Mouse (Mus musculus) T-helper 2 cell (primary cell): ENCODE measurements around the gene Sh3gl2.

Source experiments
- in situ Hi-C: fragments of 300-600 bp; cut with MboI, MseI; formaldehyde crosslinking; loops from one replicate; pipeline ENCODE4 v1.15.1; 2025; ENCODE audit warnings: high pct_unique_total_duplicates

The Sh3gl2 gene

DNA sequence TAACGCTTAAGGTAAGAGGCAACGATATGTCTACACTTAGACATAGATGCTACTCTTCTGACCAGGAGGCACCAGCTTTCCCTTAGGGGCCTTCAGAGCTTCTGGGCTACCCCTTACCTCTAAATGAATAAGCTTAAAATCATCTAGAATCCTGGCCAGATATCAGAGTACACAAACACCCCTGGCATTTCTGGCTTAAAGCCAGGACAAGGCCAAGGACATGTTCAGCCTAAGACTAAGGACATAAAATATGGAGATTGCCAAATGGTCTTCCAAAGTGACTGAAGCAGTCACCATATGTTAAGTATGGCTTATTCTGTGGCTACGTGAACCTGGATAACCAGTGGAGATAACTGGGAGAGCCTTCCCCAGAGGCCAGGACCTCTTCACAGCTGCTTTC, 211.5 kb downstream of the Sh3gl2 start:
- in situ Hi-C loops, result no loop called here

DNA sequence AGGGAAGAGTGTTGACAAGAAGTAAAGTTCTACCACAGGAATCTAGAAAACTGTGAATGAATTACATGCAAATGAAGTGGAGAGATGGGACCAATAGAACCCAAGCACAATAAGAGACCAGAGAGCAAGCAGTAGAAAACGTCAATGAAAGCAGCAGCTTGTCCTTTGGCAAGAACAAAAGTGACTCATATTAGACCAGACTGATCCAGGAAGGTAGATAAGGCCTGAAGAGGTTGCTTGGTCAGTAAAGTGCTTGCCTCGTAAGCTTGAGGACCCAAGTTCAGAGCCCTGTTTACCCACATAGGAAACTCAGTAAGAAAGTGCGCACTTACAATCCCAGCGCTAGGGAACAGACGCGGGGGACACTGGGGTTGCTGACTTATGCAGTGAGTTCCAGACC, 215.5 kb downstream of the Sh3gl2 start:
- in situ Hi-C loops, result no loop called here

DNA sequence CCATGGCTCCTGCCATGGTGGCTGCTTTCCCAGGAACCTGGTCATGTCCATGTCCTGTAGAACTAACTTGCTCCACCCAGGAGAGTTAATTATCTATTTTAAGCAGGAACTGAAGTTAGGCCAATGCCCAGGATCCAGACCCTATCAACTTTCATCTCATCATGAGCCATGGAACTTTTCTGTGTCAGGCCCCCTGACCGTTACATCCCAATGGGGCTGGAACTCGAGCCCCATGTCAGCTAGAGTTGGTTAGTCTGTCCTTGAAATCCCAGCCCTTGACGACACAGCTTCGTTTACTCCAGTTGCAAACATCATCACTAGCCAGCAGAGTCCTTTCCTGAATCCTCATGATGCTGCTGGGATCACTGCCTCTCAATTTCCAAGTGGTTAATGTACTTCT, 221.3 kb downstream of the Sh3gl2 start:
- in situ Hi-C loops, result no loop called here

DNA sequence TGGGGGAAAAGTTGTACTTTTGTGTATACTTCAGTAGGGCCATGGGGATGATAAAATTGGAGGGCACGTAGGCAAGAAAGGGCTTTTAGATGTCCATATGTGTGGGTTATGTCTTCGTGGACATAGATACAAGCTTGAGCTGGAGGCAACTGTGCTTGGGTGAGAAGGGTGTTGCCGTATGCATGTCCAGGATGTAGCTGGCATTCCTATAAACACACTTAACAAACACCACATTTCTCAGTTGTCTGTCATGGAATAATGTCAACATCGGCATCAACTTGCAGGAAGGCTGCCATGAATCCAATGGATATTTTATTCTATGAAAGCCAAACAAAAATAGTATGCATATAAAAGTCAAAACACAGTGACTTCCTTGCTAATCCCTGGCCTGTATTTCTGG, 227.9 kb downstream of the Sh3gl2 start:
- in situ Hi-C loops, result no loop called here

DNA sequence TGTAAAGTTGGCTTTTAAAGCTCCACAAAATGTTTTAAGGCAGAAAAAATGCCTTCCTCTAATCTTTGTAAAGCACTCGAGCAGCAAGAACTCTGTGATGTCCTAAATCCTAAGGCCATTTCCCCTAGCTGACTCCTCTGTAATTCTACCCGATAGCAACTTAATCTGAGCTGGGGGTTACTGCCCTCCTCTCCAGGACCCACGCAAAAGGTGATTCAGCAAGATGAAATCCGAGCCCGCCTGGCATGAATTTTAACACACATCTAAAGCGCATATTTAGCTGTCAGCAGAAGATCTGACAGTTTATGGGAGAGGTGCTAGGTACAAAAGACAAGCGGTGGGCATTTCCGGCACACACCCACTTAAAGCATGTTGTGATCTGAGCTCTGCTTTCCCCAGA, 229.8 kb downstream of the Sh3gl2 start:
- in situ Hi-C loops, result no loop called here

DNA sequence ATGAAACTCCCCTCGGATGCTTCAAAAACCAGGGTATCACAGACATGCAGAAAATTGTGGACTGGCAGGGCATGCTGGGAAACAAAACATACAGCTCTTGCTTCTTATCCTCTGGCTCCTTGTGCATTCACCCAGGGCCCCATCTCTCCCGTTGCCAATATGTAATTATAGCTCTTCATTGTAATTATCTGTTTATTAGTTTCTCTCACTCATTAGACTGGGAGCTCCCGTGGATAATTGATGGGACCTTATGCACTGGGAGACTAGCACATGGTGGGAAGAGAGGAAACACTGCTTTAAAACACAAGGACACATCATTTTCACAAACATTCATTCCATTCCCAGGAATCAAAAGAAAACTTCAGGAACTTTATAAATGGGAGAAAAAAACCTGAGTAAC, 233.9 kb downstream of the Sh3gl2 start:
- in situ Hi-C loops, result no loop called here

DNA sequence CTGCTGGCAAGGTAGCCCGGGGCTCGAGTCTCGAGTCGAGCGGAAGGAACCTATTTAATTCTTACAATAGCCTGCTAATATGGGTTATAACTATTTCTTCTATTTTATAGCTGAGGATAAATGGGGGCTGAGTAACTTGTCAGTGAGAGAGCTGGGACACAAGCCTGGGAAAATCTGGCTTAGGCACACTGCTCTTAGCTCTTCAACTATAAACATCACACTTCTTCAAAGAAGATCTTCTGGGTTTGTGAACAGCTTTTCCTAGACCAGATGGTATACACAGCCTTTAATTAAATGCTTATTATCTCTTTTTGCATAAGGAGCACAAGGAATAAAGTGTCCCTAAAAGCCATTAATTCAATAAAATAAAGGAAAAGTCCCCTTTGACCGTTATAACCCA, 278.7 kb downstream of the Sh3gl2 start:
- in situ Hi-C loops, result no loop called here

DNA sequence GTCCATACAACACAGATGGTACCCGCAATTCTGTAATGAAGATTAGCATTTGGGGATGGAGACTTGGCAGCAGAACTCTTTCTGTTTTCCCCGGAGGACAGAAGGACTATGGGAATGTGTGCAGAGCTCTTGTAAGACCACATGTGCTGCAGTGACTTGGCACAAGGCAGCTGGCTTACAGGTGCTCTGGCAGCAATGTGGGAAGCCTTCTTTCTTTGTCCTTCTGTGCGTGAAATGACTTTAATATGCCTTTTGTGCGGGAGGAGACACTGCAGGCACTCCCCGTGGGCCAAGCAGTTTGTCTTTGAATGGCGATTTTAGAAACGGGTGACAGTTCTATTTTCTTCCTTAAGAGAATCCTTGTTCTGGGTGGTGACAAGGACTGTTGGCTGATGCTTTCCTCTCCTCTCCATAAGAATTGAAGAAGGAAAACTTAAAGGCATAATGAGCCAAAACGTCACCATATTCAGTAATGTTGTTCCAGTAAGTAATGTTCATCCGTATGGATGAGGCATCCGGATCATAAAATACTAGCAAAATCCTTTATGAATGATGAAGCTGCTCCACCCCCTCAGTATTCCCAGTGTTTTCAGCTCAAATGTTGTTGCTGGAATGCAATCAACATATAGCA, 281.5 kb downstream of the Sh3gl2 start:
- in situ Hi-C loops, result no loop called here

DNA sequence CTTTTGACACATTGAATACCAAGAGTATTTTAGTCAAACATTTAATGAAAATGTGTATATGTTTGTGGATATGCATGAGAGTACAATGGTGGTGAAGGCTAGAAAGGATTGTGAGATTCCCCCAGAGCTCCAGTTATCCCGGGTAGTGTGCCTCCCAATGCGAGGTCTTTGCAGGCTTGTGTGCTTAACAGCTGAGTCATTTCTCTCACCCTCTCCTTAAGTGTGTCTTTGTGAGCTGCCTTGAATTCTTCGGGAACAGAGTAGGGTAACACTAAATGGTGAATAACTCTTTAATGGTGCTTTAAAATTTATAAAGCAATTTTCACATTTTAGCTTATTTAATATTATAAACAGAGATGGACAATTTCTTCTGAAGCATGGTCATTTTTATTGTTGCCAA, 300.8 kb downstream of the Sh3gl2 start:
- in situ Hi-C loops, result no loop called here

DNA sequence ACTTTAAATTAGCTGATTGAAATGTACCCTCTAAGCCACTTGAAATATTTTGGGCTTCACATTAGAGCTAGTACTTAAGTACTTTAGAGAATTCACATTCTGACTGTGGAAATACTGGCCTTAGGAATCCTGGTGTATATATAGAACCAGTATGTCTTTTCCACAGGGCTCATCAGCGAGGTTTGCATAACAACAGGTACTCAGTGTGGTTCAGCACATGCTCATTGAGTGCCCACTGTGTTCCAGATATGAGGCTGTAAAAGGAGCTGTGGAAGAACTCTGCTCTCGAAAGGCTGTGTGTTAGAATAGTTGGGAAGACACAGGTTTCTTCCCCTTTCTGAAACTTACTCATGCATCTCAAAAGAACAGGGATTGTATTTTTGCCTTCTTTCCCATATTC, 302.1 kb downstream of the Sh3gl2 start:
- in situ Hi-C loops, result no loop called here

DNA sequence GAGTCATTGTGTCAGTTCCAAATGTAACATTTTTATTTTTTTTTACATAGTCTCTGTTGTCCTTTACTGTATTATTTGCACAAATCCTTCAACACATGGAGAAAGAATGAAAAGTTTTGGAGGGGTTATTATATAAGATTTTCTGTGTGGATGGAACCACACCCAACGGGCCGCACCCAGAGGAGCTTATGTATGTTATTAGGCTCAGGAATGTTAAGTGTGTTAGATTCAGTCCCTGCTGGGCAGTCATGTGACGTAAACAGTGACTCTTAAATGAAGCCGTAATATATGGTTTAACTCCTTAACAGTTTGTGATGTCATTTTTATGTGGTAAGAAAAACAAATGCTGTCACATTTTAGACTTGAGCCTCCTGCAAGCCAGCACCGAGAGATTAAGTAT, 302.6 kb downstream of the Sh3gl2 start:
- in situ Hi-C loops, result no loop called here

DNA sequence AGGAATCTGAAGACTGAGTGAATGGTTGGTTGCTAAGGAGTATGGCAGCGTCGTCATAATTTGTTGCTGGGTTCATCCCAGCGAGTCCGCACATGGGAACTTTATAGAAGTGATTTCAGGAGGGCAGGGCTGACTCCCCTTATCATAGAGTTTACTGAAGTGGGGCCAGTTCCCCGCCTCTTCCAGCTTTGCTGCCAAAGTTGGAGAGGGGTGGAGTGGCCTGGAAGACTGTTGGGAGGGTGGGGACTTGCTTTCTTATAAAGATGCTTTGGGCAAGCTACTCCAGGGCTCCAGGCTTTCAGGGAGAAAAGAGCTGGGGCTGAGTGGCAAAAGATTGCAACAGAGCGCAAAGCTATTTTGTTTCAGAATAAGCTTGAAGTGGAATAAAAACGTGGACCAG, 308.4 kb downstream of the Sh3gl2 start:
- in situ Hi-C loops, result no loop called here

DNA sequence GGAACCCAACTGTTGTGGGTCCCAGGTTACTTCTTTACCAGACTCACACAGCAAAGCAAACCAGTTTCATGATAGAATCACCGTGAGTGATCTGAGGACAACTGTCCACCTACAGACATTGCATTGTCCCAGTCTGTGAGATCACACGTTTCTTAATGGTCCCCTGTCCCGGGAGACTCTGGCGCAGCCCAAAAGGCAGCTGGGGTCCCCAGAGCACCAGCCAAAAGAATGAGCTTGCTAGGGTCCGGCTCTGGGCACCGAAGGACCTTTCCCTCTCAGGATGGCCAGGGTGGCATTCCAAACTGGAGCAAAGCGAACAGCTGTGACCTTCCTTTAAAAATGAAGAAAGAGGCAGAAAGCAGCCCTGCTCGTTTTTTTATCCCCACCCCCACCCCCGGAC, 308.9 kb downstream of the Sh3gl2 start, which contains the start of gene Adamtsl1:
Gene Adamtsl1, plus strand, starts transcription at position 381 of the 400 bp plus-strand sequence.
- in situ Hi-C loops, result no loop called here

DNA sequence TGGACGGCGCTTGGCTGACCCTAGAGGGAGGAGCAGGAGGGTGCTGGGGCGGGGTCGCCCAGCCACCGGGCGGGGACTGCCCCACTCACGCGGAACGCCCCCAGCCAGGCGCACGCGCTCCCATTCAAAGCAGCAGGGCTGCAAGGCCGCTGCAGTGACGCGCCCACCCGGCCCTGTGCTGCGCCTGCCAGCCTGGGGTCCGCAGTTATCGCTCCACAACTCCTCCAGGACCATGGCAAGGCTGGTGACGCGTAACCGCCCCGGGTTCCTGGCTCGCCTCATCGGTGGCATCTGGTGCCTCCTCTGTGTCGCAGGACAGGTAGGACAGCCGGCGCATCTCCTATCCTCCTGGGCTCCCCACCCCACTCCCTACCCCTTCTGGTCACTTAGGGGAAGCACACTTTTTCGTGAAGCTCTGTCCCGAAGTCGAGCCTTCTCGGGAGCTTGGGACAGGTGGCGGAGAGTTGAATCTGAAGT, 309.3 kb downstream of the Sh3gl2 start:
- in situ Hi-C loops, result no loop called here

DNA sequence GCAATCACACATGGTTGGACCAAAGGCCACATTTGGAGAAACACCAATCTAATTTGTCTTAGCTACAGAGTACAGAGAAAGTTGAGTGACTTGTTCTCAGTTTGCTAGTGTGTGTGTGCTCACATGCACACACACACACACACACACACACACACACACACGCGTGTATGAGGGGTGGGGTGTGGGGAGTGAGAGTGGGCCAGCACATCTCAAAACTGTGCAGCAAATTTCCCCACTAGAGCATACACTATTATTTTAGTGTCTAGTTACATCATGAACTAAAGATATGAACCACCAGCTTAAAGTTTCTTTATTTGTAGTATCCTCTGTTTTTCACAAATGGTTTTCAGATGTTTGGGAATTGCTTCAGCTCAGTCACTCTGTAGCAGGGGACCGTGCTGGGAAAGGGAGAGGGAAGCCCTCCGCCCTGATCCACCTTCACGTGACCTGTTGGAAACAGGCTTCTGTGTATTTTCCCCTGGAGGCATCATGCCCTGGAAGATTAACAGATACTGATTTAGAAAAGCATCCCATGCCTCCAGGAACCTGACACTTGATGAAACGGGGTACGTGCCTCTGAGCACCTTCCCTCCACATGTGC, 322.1 kb downstream of the Sh3gl2 start:
- in situ Hi-C loops, result no loop called here

DNA sequence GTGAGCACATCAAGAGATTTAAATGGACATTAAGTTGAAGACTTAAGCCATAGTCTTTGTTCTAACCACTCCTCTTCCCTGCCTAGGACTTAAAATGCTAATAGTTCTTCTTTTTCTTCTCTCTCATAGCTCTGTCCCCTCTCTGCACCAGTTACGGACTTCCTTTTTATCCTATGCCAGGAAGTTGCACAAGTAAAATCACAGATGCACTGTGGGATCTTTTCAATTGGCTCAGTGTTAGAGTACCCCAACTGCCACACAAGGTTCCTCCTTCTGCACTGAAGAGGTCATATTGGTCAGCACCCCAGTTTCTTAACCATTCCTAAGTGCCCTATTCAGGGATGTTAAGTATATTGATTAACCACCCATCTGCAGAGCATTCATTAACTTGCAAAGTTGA, 324.9 kb downstream of the Sh3gl2 start:
- in situ Hi-C loops, result no loop called here

DNA sequence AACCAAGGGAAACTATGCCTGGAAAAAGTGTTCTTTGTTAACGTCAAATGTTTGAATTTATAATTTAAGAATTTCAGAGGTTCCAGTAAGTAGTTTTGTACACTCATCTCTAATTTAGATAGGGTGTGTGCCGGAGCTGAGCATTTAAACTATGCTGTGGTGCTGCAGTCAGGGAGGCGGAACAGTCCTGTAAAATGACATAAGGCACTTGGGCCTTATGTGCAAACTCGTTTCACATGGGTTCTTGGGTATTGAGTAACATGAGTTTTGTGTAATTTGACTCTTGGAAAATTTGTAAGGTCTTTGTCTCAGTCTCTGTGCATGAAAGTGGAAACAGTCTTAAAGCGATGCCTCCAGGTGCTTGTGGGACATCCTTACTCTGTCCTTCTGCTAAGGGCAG, 334.8 kb downstream of the Sh3gl2 start:
- in situ Hi-C loops, result no loop called here

DNA sequence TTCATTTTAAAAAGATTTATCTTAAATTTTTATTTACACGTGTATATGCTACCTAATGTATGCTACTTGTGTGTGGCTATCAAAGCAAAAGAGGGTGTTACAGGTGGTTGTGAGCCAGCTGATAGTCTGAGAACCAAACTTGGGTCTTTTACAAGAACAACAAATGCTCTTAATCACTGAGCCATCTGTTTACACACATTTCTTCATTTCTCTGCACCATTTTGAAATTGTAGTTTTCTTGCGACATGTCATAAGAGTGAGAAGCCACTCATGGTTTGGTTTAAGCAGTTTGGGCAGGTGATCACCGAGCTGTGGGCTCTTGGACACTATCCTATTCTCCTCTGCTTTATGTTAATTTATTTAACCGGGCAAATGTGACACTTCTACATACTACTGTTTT, 338.3 kb downstream of the Sh3gl2 start:
- in situ Hi-C loops, result no loop called here

DNA sequence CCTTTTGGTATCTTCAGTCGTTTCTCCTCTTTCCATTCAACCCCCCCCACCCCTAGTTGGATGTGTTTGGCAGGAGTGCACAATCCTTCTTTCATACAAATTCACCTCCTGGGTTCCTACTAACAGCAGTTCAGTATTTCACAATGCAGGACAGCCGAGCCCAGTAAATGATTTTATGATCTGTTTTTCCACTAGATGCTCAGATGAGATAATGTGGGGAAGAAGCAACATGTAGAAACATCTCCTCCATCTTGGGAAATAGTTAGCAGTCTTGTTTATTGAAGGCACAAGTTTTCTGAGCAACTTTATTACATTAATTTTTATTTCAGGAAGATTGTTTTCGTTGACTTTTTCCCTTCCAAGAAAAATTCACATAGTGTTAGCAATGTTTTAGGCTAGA, 349.8 kb downstream of the Sh3gl2 start:
- in situ Hi-C loops, result no loop called here

DNA sequence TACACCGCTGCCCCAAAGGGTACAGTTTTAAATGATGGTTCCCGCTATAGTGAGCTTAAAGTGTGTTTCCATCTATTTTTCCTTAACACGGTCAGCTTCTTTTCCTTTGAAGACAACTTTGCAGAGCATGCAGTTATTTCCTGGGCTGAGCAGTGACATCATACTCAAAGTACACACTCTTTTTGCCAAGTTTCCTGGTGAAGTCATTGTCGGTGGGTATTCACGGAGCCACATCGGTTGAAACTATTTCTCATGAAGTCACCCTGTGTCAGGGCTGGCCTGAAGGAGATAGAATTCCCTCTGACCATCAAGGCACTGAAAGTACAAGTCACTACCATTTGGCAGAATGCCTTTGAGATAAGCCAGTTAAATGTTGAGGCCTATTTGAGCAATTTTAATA, 354.8 kb downstream of the Sh3gl2 start:
- in situ Hi-C loops, result no loop called here

DNA sequence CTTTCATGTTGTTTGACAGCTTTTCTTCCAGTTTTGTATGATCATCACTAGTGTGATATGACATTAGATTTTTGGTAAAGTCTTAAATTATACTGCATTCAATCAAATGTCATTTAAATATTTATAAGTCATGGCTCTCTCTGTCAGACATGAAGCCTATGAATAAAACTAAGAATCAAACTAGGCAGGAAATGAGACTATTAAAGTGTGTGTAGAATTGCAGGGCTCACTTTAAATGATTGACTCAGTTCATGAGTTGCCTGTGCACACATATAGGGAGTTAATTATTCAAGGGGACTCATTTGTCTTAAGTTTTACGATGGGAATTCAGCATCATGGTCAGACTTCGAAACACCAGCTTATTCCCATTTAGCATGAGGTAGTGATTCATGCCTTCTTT, 380.5 kb downstream of the Sh3gl2 start:
- in situ Hi-C loops, result no loop called here

DNA sequence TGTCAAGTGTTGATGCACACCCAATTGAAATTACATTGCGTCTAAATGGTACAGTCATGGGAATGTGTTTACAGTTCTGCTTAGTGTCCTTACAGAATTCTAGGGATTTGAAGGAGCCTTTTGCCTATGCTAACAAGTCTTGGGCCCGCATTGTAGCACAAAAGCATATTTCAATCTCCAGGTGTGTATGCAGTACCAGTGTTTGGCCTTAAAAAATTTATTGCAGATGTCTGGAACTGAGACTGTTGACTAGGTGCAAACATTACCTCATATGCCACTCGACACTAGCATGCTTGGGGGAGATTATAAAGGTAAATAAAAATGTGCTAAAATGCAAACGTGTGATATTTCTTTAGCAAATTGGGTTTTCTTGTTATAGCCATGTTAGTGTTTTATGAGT, 384.0 kb downstream of the Sh3gl2 start:
- in situ Hi-C loops, result no loop called here

DNA sequence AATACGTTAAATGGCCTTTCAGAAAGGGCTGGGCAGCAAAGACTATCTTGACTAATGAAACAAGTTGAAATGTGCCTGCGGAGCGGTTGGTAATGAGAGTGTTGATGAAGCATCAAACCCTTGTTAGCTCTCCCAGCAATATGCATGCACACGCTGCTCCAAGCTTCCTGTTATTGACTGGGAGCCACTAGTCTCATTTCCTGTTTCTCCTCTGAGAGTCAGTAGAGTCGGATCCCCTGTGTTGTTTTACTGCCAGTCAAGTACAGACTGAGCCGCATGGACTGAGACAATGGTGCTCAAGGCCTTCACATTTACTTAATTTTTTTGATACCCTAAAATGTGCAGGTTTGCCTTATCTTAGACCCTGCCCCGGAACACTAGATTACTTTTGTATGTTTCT, 386.1 kb downstream of the Sh3gl2 start:
- in situ Hi-C loops, result no loop called here

DNA sequence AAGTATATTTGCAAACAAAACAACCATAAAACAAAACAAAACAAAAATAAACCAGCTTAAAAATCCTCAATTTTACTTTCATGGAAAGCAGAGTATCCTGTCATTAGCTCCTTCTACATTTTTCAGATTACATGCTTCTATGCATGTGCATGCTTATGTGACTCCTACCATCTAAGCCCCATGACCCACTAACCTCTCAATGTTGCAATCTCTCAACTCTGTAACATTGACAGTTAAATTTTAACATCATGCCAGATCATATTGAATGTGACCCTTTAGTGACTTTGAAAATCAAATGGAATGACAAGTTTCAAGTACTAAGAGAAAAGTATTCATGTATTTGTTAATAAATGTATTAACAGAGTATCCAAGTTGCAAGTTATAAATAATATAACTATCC, 389.2 kb downstream of the Sh3gl2 start:
- in situ Hi-C loops, result no loop called here
